Mouse (Mus musculus) heart, adult 2 months (tissue): ENCODE measurements around the gene Agap1.

ENCODE experiments used
- CTCF ChIP-seq: fragments of 200-600 bp; IDR thresholded peaks from 2 replicates; pipeline ENCODE4 v1.8.1; 2022; ENCODE audit warnings: antibody characterized with exemption, mild to moderate bottlenecking, moderate library complexity
- POLR2A ChIP-seq: fragments of 200-500 bp; IDR thresholded peaks from 2 replicates; pipeline ENCODE4 v1.6.1; 2011; ENCODE audit warnings: mild to moderate bottlenecking, low read depth, low read length, control low read depth; ENCODE audit not compliant: insufficient read depth

GRCm38 (mm10) chr1:89621952-89622351 is 167.3 kb downstream of the Agap1 start:
- no peak for TF ChIP-seq CTCF
- no peak for TF ChIP-seq POLR2A
